Mouse (Mus musculus): Measurements from ENCODE around the gene Cldn34b4. TPM values are rescaled to one million over a fixed set of nuclear protein-coding genes. Genes with fewer than 3 reads are reported as not detected.

Gene Cldn34b4
- not detected in 2 replicates for polyA plus RNA-seq (2012; rRNA removed)

DNA sequence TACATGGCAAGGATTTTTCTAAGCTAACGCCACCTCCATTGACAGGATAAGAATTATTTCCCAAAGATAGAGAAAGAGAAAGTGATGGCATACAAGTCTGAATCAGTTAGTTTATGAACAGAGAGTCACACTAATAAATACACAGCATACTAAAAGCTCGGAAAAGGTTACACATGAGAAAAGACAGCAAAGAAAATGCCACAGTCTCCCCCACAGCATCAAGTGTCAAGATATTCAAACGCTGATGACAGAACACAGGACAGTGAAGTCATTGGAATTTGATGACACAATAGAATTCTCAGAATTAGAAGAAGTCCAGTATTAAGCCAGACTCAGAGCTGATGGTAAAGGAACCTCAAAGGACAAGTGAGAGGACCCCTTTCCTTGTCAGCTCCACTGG, at the start of gene Cldn34b4:
Cldn34b4 (plus strand) TSS at position 301 of the 400 bp plus-strand sequence.
- DNase-seq (ENCODE audit: low read depth) = no peak
- TF ChIP-seq CTCF (IDR thresholded peaks at IDR 0.05; ENCODE audit: borderline replicate concordance, extremely low read depth, insufficient read depth, insufficient read length) = no peak
- TF ChIP-seq POLR2A (IDR thresholded peaks at IDR 0.05; ENCODE audit: borderline replicate concordance, extremely low read depth, insufficient read depth, insufficient read length, poor library complexity, severe bottlenecking) = no peak

Other genes with a start within 250 kb of the Cldn34b4 start
- gene Cldn34b3, start 129.0 kb upstream of the Cldn34b4 start, polyA plus RNA-seq (2012; rRNA removed) = not detected in 2 replicates
- gene Cldn34d, start 209.6 kb downstream of the Cldn34b4 start, polyA plus RNA-seq (2012; rRNA removed) = not detected in 2 replicates

All from brain, embryonic 14.5 days (tissue).